Mouse (Mus musculus) kidney, adult 2 months (tissue): Measurements from ENCODE around the gene Itgb5. TPM values are rescaled to one million over a fixed set of nuclear protein-coding genes. Genes with fewer than 3 reads are reported as not detected.

ENCODE experiments used
- DNase-seq: peaks from one replicate; pipeline ENCODE4 v3.0.0; 2021
- H3K27ac ChIP-seq: fragments of 200-500 bp; 2 replicates; pipeline ENCODE4 v1.5.1; 2012; ENCODE audit warnings: low read depth, low read length, control low read depth, inconsistent platforms; ENCODE audit not compliant: insufficient read depth
- H3K27me3 ChIP-seq: fragments of 200-500 bp; replicated peaks from 2 replicates; pipeline ENCODE4 v1.6.1; 2012; ENCODE audit warnings: mild to moderate bottlenecking, moderate library complexity, low read length, inconsistent platforms; ENCODE audit not compliant: control insufficient read depth, insufficient read depth
- H3K36me3 ChIP-seq: fragments of 200-500 bp; 2 replicates; pipeline ENCODE4 v1.6.1; 2012; ENCODE audit warnings: mild to moderate bottlenecking, moderate library complexity, low read length, inconsistent platforms; ENCODE audit not compliant: control insufficient read depth, insufficient read depth
- H3K4me1 ChIP-seq: fragments of 200-500 bp; 2 replicates; pipeline ENCODE4 v1.6.1; 2011; ENCODE audit warnings: low read length; ENCODE audit not compliant: control insufficient read depth, insufficient read depth
- H3K4me3 ChIP-seq: fragments of 200-500 bp; 2 replicates; pipeline ENCODE4 v1.5.1; 2011; ENCODE audit warnings: mild to moderate bottlenecking, low read depth, low read length, control low read depth; ENCODE audit not compliant: insufficient read depth
- CTCF ChIP-seq: fragments of 200-500 bp; conservative IDR thresholded peaks from 2 replicates; pipeline ENCODE4 v1.5.1; 2011; ENCODE audit warnings: low read depth, mild to moderate bottlenecking, control low read depth, low read length, moderate library complexity, mixed read lengths; ENCODE audit not compliant: insufficient read depth, insufficient read length
- POLR2A ChIP-seq: fragments of 200-500 bp; IDR thresholded peaks from one replicate; pipeline ENCODE4 v1.6.1; 2011; ENCODE audit warnings: low read depth, low read length, control low read depth
- WGBS: fragments of 180-500 bp; shearing (Covaris S2); methylation state at CpG from one replicate; pipeline ENCODE4 v1.1.7; 2018; 5-methylcytosine and 5-hydroxymethylcytosine counted together
- polyA plus RNA-seq: library from polyadenylated mRNA; depleted of rRNA; stranded (reverse); fragments of >200 nt; gene quantifications from 2 replicates; pipeline ENCODE4 v1.2.3, GENCODE M21; 2012; rRNA removed

The Itgb5 gene
- polyA plus RNA-seq, 1 experiment: 145 TPM

DNA sequence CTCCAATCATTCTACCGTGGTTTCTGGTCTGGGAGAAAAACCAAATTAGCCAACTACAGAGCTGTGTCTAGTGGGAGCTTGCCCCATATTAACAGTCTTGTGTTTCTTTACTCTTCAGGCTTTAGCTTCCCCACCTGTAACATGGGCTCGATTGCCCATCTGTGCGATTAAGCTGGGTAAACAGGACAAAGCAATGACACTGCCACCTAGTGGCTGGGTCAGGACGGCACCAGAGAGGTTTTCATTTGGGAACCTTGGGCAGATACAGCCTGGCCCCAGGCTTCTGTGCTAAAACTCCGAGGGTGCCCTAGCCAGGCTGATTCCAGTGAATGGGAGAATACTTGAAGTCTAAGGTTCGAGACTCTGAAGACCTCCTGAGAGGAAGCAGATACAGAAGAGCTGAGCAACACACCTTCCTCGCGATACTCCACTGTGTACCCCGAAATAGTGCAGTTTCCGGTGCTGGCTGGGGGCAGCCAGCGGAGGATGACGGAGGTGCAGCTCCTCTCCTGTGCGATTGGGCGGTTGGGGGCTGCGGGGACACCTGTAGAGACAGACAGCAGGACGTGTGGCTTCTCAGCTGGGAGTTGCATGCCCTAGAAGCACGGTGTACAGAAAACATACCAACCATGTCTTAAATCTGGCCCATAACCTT is 159.0 kb downstream of the Itgb5 start:
- Histone ChIP-seq H3K4me1 (no peaks in the 10 kb centered on the region; the same call in 1 of the 2 replicates), H3K27ac (no peak overlapping the region), H3K27me3 (no peaks in the 10 kb centered on the region), H3K36me3 (no peaks in the 10 kb centered on the region), H3K4me3 (no peak overlapping the region)
- TF ChIP-seq CTCF (peak; percentile 93), POLR2A (no peak)
- DNase-seq: peak; percentile 73
- 59% methylated on average over 17 of the region's 17 CpGs for WGBS

DNA sequence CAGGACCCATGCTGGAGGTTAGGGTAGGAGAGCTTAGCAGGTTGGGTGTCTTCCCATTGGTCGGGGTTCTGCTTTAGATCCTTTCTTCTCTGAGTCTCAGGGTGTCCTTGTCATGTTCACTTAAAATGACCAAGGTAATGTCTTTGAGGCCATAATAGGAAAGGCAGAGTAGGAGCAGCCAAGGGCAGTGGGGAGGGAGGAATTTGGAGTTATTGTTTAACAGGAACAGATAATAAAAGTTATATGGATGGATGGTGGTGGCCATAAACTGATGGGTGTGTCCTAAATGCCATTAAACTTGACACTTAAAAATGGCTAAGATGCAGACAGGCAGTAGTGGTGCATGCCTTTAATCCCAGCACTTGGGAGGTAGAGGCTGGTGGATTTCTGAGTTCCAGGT is 159.6 kb downstream of the Itgb5 start:
- DNase-seq: peak; percentile 39
- no peak overlapping the region for H3K4me3 ChIP-seq
- no peaks in the 10 kb centered on the region for H3K36me3 ChIP-seq
- TF ChIP-seq CTCF (no peak), POLR2A (no peak)
- H3K4me1 ChIP-seq: no peaks in the 10 kb centered on the region; the same call in 1 of the 2 replicates
- no peaks in the 10 kb centered on the region for H3K27me3 ChIP-seq
- no peak overlapping the region for H3K27ac ChIP-seq
- WGBS: 62% methylated on average over 1 of the region's 1 CpGs

DNA sequence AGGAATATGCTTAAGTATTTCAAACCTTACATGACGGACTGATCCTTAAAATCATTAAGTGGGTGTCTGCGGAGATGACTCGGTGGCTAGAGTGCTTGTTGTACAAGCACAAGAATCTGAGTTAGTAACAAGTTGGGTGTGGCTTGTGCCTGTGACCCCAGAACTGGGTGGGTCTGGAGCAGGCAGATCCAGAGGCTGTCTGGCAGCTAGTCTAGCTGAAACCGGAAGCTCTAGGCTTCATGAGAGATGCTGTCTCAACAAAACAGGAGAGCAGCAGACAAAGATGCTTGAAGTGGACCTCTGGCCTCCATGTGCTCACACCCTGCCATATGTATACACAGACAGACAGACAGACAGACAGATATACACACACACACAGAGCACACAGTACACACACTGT is 161.2 kb downstream of the Itgb5 start:
- H3K27me3 ChIP-seq: no peaks in the 10 kb centered on the region
- DNase-seq: no peak
- 75% methylated on average over 4 of the region's 4 CpGs for WGBS
- no peak for TF ChIP-seq CTCF
- TF ChIP-seq POLR2A: no peak
- H3K36me3 ChIP-seq: no peaks in the 10 kb centered on the region
- no peaks in the 10 kb centered on the region; the same call in 1 of the 2 replicates for H3K4me1 ChIP-seq
- no peak overlapping the region for H3K27ac ChIP-seq
- H3K4me3 ChIP-seq: no peak overlapping the region

DNA sequence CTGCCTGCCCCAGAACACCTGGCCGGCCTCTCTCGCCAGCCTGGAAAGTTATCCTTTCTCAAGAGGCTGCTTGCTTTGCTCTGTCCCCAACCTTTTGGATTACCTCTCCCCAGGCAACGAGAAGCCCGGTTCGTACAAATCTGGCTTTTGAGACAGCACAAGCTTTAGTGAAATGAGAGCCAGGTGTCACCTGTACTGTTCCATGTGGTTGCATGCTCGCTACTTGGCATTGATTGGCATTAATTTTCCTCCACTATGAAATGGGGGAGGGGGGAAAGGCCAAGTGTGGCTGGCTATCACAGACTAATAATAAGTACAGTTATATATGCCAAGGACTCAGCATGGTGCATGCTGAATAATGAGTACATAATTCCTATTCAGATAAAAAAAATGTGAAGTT is 164.9 kb downstream of the Itgb5 start:
- DNase-seq: no peak
- Histone ChIP-seq H3K4me3 (no peak overlapping the region), H3K4me1 (no peaks in the 10 kb centered on the region; the same call in 1 of the 2 replicates), H3K27me3 (no peaks in the 10 kb centered on the region), H3K27ac (no peak overlapping the region), H3K36me3 (no peaks in the 10 kb centered on the region)
- TF ChIP-seq CTCF (no peak), POLR2A (no peak)
- WGBS: 88% methylated on average over 6 of the region's 6 CpGs

DNA sequence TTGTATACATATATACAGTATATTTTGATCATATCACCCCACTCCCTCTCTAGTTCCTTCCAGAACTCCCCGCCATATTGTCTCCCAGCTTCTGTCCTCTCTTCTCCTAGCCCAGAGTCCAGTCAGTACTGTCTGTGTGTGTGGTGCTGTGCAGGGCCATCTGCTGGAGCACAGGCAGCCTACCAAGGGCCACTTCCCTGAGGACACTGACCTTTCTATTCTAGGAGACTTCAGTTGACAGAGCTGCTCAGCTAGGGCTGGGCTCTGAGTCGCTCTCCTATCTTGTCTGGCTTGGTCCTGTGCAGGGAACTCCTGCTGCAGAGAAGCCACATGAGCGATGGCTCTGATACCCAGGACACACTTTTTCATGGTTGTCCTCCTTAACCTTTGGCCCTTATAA is 166.0 kb downstream of the Itgb5 start:
- Histone ChIP-seq H3K4me1 (no peaks in the 10 kb centered on the region), H3K27ac (no peak overlapping the region), H3K4me3 (no peak overlapping the region), H3K36me3 (no peaks in the 10 kb centered on the region), H3K27me3 (no peaks in the 10 kb centered on the region)
- TF ChIP-seq POLR2A (no peak), CTCF (no peak)
- no peak for DNase-seq
- WGBS: 80% methylated on average over 3 of the region's 3 CpGs

DNA sequence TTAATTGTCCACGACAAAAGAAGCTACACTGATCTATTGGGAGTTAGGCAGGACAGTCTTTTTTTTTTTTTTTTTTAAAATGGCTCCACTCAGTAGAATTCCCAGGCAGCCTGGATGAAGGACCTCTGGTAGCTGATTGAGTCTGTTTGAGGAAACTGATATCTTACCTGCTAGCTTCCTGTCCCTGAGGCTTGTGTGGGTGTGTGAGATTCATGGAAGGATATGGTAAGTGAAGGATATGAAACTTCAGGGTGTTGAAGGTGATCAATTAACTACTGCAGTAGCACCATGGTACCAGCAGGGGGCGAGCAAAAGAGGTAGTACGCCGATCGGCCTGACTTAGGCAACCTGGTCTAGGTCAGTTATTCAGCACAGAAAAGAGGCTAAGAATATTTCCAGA is 166.6 kb downstream of the Itgb5 start:
- DNase-seq: peak; percentile 70

DNA sequence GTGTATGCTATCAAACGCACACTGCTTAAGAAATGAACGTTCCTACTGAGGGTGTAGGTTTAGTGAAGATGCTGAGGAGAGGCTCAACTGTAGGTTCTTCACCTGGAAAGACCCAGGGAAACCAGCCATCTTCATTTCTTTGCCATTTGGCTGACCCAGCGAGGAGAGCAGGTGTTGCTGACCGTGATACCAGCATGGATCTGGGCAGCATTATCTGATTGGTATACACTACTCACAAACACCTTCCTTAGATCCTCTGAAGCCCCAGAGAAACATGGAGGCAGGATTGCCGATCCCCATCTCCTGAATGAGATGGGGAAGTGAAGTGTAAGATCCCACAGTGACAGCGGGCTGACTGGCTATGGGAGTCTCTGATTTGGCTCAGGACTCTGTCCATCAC is 168.5 kb downstream of the Itgb5 start:
- TF ChIP-seq CTCF (no peak), POLR2A (no peak)
- WGBS: 86% methylated on average over 6 of the region's 6 CpGs
- H3K4me1 ChIP-seq: no peaks in the 10 kb centered on the region
- H3K36me3 ChIP-seq: no peaks in the 10 kb centered on the region
- H3K27ac ChIP-seq: no peak overlapping the region
- DNase-seq: no peak
- no peaks in the 10 kb centered on the region for H3K27me3 ChIP-seq
- no peak overlapping the region for H3K4me3 ChIP-seq

More for the DNA sequence above, 166.6 kb downstream of the Itgb5 start:
- Histone ChIP-seq H3K4me1 (no peaks in the 10 kb centered on the region), H3K27ac (no peak overlapping the region), H3K4me3 (no peak overlapping the region), H3K27me3 (no peaks in the 10 kb centered on the region), H3K36me3 (no peaks in the 10 kb centered on the region)
- 3% methylated on average over 5 of the region's 5 CpGs for WGBS
- TF ChIP-seq CTCF: peak; percentile 91
- TF ChIP-seq POLR2A: no peak

Other genes with a start within 250 kb of the Itgb5 start
- gene Heg1, start 145.3 kb upstream of the Itgb5 start, polyA plus RNA-seq: 26.7 and 28.4 TPM in 2 replicates
- gene Muc13, start 35.6 kb upstream of the Itgb5 start, polyA plus RNA-seq: 0.10 and 0.11 TPM in 2 replicates
- gene Umps, start 137.4 kb downstream of the Itgb5 start, polyA plus RNA-seq: 14.9 and 16.5 TPM in 2 replicates